Mouse (Mus musculus) erythroblast, embryonic 14.5 days (primary cell): Measurements from ENCODE around the gene Nup210l.

Source experiments
- GATA1 ChIP-seq: IDR thresholded peaks from 2 replicates; pipeline ENCODE4 v1.6.1; 2012; ENCODE audit warnings: low read length, inconsistent platforms, mixed read lengths
- TAL1 ChIP-seq: IDR thresholded peaks from 3 replicates; pipeline ENCODE4 v1.6.1; 2012; ENCODE audit warnings: low read length, inconsistent platforms, mixed read lengths

DNA sequence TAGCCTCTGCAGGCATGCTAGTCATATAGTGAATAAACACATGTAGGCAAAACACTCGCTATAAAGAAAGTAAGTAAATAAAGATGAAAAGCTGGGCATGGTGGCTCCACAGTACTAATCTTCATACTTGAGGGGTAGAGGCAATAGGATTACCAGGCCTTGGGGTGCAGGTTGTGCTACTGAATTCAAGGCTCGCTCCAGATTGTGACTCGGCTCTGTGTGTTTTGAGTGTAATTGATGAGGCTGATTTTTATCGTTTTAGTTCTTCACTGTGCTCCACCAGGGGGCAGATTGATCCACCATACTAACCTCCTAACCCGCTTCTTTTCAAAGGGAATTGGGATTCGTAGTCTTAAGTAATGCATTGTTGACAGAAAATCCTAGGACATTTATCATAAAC lies 116.2 kb downstream of the Nup210l start:
- TF ChIP-seq GATA1 (no peak), TAL1 (no peak)
